Mouse (Mus musculus) forebrain, postnatal 0 days (tissue): ENCODE measurements around the gene Fam57b. TPM values are rescaled to one million over a fixed set of nuclear protein-coding genes. Genes with fewer than 3 reads are reported as not detected.

Source experiments
- ATAC-seq: fragments of 200-750 bp; cut with Nextera tagmentation; 2 replicates; pipeline ENCODE4 v1.8.0; 2017; ENCODE audit warnings: mild to moderate bottlenecking, moderate library complexity
- DNase-seq: peaks from one replicate; pipeline ENCODE4 v3.0.0-alpha.2; 2015
- H3K27ac ChIP-seq: fragments of 300-500 bp; sonication (generic); 2 replicates; pipeline ENCODE4 v1.5.1; 2014; ENCODE audit warnings: low read depth, mild to moderate bottlenecking, antibody characterized with exemption, low read length, moderate library complexity, mixed read lengths
- H3K27me3 ChIP-seq: fragments of 300-500 bp; sonication (generic); 2 replicates; pipeline ENCODE4 v1.6.1; 2014; ENCODE audit warnings: mild to moderate bottlenecking, low read length, mixed read lengths; ENCODE audit not compliant: insufficient read depth
- H3K36me3 ChIP-seq: fragments of 300-500 bp; sonication (generic); 2 replicates; pipeline ENCODE4 v1.6.1; 2014; ENCODE audit warnings: mild to moderate bottlenecking, moderate library complexity; ENCODE audit not compliant: insufficient read depth
- H3K4me1 ChIP-seq: fragments of 300-500 bp; sonication (generic); 2 replicates; pipeline ENCODE4 v1.6.1; 2014; ENCODE audit warnings: antibody characterized with exemption; ENCODE audit not compliant: insufficient read depth
- H3K4me2 ChIP-seq: fragments of 300-500 bp; sonication (generic); 2 replicates; pipeline ENCODE4 v1.6.1; 2014; ENCODE audit warnings: low read depth, mild to moderate bottlenecking, moderate library complexity
- H3K4me3 ChIP-seq: fragments of 300-500 bp; sonication (generic); 2 replicates; pipeline ENCODE4 v1.5.1; 2014; ENCODE audit warnings: low read depth, low read length, mixed read lengths
- H3K9ac ChIP-seq: fragments of 300-500 bp; sonication (generic); 2 replicates; pipeline ENCODE4 v1.6.1; 2014; ENCODE audit warnings: mild to moderate bottlenecking
- H3K9me3 ChIP-seq: fragments of 300-500 bp; sonication (generic); 2 replicates; pipeline ENCODE4 v1.6.1; 2016; ENCODE audit warnings: low read length
- CTCF ChIP-seq: sonication (generic); IDR thresholded peaks from 2 replicates; pipeline ENCODE4 v1.5.1; 2016; ENCODE audit warnings: antibody characterized with exemption, control low read depth, low read depth
- WGBS: fragments of 180-500 bp; shearing (Covaris S2); extraction: QIAGEN DNeasy Blood & Tissue Kit; methylation state at CpG from one replicate; pipeline ENCODE4 v1.1.7; 2014; 5-methylcytosine and 5-hydroxymethylcytosine counted together
- polyA plus RNA-seq: library from polyadenylated mRNA; unstranded; fragments of >200 nt; fragmentation: Nextera tagmentation; extraction: Ambion mirVana; gene quantifications from 2 replicates; pipeline ENCODE4 v1.2.1, GENCODE M21; 2015
- total RNA-seq: library from RNA; depleted of rRNA; stranded (reverse); fragments of >200 nt; gene quantifications from 2 replicates; pipeline ENCODE4 v1.2.3, GENCODE M21; 2014

Fam57b gene
- total and polyA plus RNA-seq, 2 experiments from 2014 or later, result 34.4 to 42.6 TPM

- no peak for TF ChIP-seq CTCF
- Histone ChIP-seq H3K36me3 (peaks cover 72% of the 10 kb centered on the region), H3K27ac (no peak overlapping the region), H3K9ac (no peak overlapping the region), H3K27me3 (no peaks in the 10 kb centered on the region), H3K4me1 (peaks cover 10% of the 10 kb centered on the region; the same call in 1 of the 2 replicates), H3K4me3 (no peak overlapping the region), H3K4me2 (no peak overlapping the region), H3K9me3 (no peaks in the 10 kb centered on the region)
- 95% methylated on average over 8 of the region's 8 CpGs for WGBS
- ATAC-seq, result no peak
- DNase-seq, result no peak
These were observed 30.5 kb upstream of the Fam57b start for GRCm38 (mm10) chr7:126767001-126767400.

DNA sequence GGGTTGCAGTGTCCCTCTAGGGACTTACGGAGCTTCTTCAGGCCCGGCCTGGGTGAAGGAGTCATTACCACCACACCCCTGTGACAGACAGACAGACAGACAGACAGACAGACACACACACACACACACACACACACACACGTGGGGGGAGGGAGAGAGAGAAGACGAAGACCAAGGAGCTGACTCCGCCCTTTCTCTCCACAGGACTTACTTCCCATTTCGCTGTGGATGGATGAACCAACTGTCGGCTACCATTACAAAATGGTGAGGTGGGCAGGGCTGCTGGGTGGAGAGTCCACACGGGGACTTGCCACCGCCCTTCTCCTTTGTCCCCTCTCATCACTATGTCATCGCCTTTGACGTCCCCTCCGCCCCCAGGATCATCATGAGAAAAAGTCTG lies 26.7 kb upstream of the Fam57b start:
- 85% methylated on average over 12 of the region's 12 CpGs for WGBS
- Histone ChIP-seq H3K36me3 (peaks cover 50% of the 10 kb centered on the region), H3K4me2 (no peak overlapping the region), H3K4me1 (no peaks in the 10 kb centered on the region), H3K9me3 (no peaks in the 10 kb centered on the region), H3K27me3 (no peaks in the 10 kb centered on the region), H3K9ac (no peak overlapping the region), H3K27ac (no peak overlapping the region), H3K4me3 (no peak overlapping the region)
- TF ChIP-seq CTCF, result no peak
- DNase-seq (no peak), ATAC-seq (no peak)

DNA sequence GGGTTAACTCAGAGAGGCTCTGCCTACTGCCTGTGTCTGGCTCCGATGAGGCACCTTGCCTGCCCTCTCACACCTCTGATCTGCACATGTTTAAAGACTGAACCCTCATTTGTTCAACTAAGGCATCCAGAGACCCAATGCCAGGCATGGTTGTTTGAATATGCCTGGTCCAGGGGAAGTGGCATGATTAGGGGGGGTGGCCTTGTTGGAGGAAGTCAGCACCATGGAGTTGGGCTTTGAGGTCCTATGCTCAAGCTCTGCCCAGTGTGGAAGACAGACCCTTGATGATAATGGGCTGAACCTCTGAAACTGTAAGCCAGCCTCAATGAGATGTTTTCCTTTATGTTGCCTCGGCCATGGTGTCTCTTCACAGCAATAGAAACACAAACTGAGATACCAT lies 24.1 kb upstream of the Fam57b start:
- Histone ChIP-seq H3K4me2 (no peak overlapping the region), H3K27me3 (no peaks in the 10 kb centered on the region), H3K36me3 (peaks cover 26% of the 10 kb centered on the region), H3K9me3 (no peaks in the 10 kb centered on the region), H3K4me3 (no peak overlapping the region), H3K9ac (no peak overlapping the region), H3K4me1 (peaks cover 15% of the 10 kb centered on the region), H3K27ac (no peak overlapping the region)
- TF ChIP-seq CTCF, result no peak
- 71% methylated on average over 2 of the region's 2 CpGs for WGBS
- no peak for DNase-seq
- no peak for ATAC-seq

- H3K9ac ChIP-seq, result no peak overlapping the region
- H3K9me3 ChIP-seq, result no peaks in the 10 kb centered on the region
- H3K36me3 ChIP-seq, result peaks cover 31% of the 10 kb centered on the region
- ATAC-seq (no peak), DNase-seq (no peak)
- no peak overlapping the region for H3K4me2 ChIP-seq
- H3K27me3 ChIP-seq, result no peaks in the 10 kb centered on the region
- H3K4me1 ChIP-seq, result peaks cover 15% of the 10 kb centered on the region
- 79% methylated on average over 2 of the region's 2 CpGs for WGBS
- H3K4me3 ChIP-seq, result no peak overlapping the region
- TF ChIP-seq CTCF, result no peak
- H3K27ac ChIP-seq, result no peak overlapping the region
These were observed 23.0 kb upstream of the Fam57b start for GRCm38 (mm10) chr7:126774463-126774862.

GRCm38 (mm10) chr7:126775185-126775977 lies 22.1 kb upstream of the Fam57b start:
- no peak overlapping the region for H3K9ac ChIP-seq
- H3K4me2 ChIP-seq, result no peak overlapping the region
- ATAC-seq (no peak), DNase-seq (no peak)
- no peaks in the 10 kb centered on the region for H3K9me3 ChIP-seq
- 83% methylated on average over 10 of the region's 10 CpGs for WGBS
- peaks cover 24% of the 10 kb centered on the region for H3K36me3 ChIP-seq
- H3K27me3 ChIP-seq, result no peaks in the 10 kb centered on the region
- H3K4me3 ChIP-seq, result no peak overlapping the region
- TF ChIP-seq CTCF, result peak; percentile 40; the same call in 1 of the 2 replicates
- H3K4me1 ChIP-seq, result peaks cover 15% of the 10 kb centered on the region
- H3K27ac ChIP-seq, result no peak overlapping the region

DNA sequence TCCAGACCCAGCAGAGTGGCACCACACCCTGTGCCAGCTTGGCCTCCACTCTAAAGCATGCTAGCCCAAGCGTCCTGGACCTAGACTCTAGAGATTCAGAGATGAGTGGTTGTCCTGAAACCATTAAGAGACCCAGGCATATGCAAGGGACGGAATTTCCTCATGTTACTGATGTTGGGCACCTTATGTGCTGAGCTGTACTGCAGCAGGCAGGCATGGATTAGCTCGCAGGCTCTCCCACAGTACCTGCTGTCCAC lies 21.6 kb upstream of the Fam57b start:
- Histone ChIP-seq H3K36me3 (peaks cover 19% of the 10 kb centered on the region), H3K9ac (no peak overlapping the region), H3K27me3 (no peaks in the 10 kb centered on the region), H3K4me3 (no peak overlapping the region; the same call in 1 of the 2 replicates), H3K4me1 (peaks cover 16% of the 10 kb centered on the region), H3K9me3 (no peaks in the 10 kb centered on the region), H3K27ac (no peak overlapping the region), H3K4me2 (peak overlapping the region; percentile 93; the same call in 1 of the 2 replicates)
- DNase-seq, result no peak
- ATAC-seq, result no peak
- WGBS, result 66% methylated on average over 3 of the region's 3 CpGs
- no peak for TF ChIP-seq CTCF

DNA sequence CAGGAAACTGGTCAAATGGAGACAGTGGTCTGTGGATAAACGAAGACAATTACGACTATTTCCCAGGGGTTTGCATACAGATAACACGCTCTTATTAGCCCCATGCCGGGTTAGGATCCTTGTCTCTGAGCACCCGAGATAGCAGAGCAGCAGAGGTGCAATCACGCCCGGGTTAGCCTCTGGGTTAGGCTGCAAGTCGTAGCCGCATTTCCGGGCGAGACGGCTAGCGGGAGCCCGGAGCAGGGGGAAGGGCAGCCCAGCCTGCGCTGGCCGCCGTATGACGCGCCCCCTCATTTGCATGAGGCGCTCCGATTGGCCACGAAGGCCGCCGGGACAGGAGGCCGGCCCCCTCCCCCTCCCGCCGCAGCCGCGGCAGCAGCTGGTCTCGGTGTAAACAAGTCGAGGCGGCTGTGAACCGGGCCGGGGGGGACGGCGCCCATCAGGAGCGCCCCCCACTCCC lies 20.8 kb upstream of the Fam57b start, which contains the start of gene Ypel3:
TSS of gene Ypel3 (plus strand) at position 358 of the 460 bp plus-strand sequence.
- H3K27me3 ChIP-seq, result no peaks in the 10 kb centered on the region
- H3K4me3 ChIP-seq, result peak within 1 kb of the TSS; percentile 63
- peak within 1 kb of the TSS; percentile 87 for H3K27ac ChIP-seq
- peak; percentile 89 for ATAC-seq
- H3K9me3 ChIP-seq, result no peaks in the 10 kb centered on the region
- H3K4me1 ChIP-seq, result peaks cover 20% of the 10 kb centered on the region
- H3K4me2 ChIP-seq, result peak within 1 kb of the TSS; percentile 93
- peaks cover 15% of the 10 kb centered on the region for H3K36me3 ChIP-seq
- peak; percentile 92 for DNase-seq
- 0 out of 2 replicates have a peak, but pooled peaks have one; percentile 9 for TF ChIP-seq CTCF
- peak within 1 kb of the TSS; percentile 96 for H3K9ac ChIP-seq
- WGBS, result under 1% methylated on average over 36 of the region's 37 CpGs
